Mouse (Mus musculus): Measurements from ENCODE around the gene Gm5935. TPM values are rescaled to one million over a fixed set of nuclear protein-coding genes. Genes with fewer than 3 reads are reported as not detected.
"Not testable (repeated sequence)": the region's sequence is repeated elsewhere in the genome, so short reads cannot be mapped to it uniquely, and the experiment has no call there.

The Gm5935 gene
- not detected in 2 replicates for total RNA-seq (2015)
- not detected in 2 replicates for total RNA-seq (2017)

DNA sequence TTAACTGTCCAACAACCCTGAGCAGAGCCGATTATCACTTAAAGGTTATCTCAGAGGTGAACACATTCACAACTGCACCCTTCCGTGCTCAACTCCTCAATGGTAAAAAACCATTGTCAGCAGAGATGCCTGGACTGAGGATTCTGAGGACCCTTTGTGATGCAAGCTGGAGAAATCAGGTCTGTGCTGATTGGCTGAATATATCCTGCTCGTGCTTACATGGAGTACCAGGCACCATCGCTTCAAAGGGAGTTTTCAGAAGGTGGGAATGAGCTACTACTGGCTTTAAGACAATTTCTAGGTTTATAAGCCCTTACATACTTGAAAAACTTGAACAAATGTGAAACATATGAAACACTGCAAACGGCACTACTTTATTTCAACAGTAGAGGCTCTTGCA lies at the start of gene Gm5935:
Gene Gm5935 (minus strand): TSS at position 101 of the 400 bp plus-strand sequence.
- not testable (repeated sequence) for ATAC-seq (replicated peaks; ENCODE audit: poor library complexity)

Other genes with a start within 250 kb of the Gm5935 start
- not detected in 2 replicates for gene Gm4297, start 200.3 kb downstream of the Gm5935 start, total RNA-seq (2015)
- not detected in 2 replicates for gene Gm4297, start 200.3 kb downstream of the Gm5935 start, total RNA-seq (2017)